Mouse (Mus musculus) heart, embryonic 11.5 days (tissue): ENCODE data around the gene Kcnip4. TPM values are rescaled to one million over a fixed set of nuclear protein-coding genes. Genes with fewer than 3 reads are reported as not detected.

Experiments
- ATAC-seq: fragments of 200-750 bp; cut with Nextera tagmentation; replicated peaks from 2 replicates; pipeline ENCODE4 v1.8.0; 2017; ENCODE audit warnings: moderate library complexity; ENCODE audit not compliant: insufficient number of reproducible peaks, low FRiP score, low TSS enrichment
- H3K27ac ChIP-seq: fragments of 300-500 bp; sonication (generic); 2 replicates; pipeline ENCODE4 v1.5.1; 2014; ENCODE audit warnings: mild to moderate bottlenecking, low read depth, low read length
- H3K27me3 ChIP-seq: fragments of 300-500 bp; sonication (generic); 2 replicates; pipeline ENCODE4 v1.6.1; 2014; ENCODE audit warnings: mild to moderate bottlenecking, low read length, mixed read lengths; ENCODE audit not compliant: control insufficient read depth, insufficient read depth
- H3K36me3 ChIP-seq: fragments of 300-500 bp; sonication (generic); 2 replicates; pipeline ENCODE4 v1.6.1; 2014; ENCODE audit warnings: mild to moderate bottlenecking, low read length, moderate library complexity, mixed read lengths; ENCODE audit not compliant: control insufficient read depth, insufficient read depth
- H3K4me1 ChIP-seq: fragments of 300-500 bp; sonication (generic); 2 replicates; pipeline ENCODE4 v1.6.1; 2014; ENCODE audit warnings: low read length; ENCODE audit not compliant: control insufficient read depth, insufficient read depth
- H3K4me2 ChIP-seq: fragments of 300-500 bp; sonication (generic); 2 replicates; pipeline ENCODE4 v1.6.1; 2014; ENCODE audit warnings: mild to moderate bottlenecking, moderate library complexity
- H3K4me3 ChIP-seq: fragments of 300-500 bp; sonication (generic); 2 replicates; pipeline ENCODE4 v1.5.1; 2014; ENCODE audit warnings: low read depth, low read length
- H3K9ac ChIP-seq: fragments of 300-500 bp; sonication (generic); 2 replicates; pipeline ENCODE4 v1.6.1; 2014; ENCODE audit warnings: mild to moderate bottlenecking, low read depth, low read length, moderate library complexity
- H3K9me3 ChIP-seq: fragments of 300-500 bp; sonication (generic); replicated peaks from 2 replicates; pipeline ENCODE4 v1.6.1; 2016; ENCODE audit warnings: low read length; ENCODE audit not compliant: control insufficient read depth
- WGBS: fragments of 180-500 bp; shearing (Covaris S2); extraction: QIAGEN DNeasy Blood & Tissue Kit; methylation state at CpG from one replicate; pipeline ENCODE4 v1.1.7; 2014; ENCODE audit not compliant: insufficient replicate concordance; 5-methylcytosine and 5-hydroxymethylcytosine counted together
- polyA plus RNA-seq: library from polyadenylated mRNA; unstranded; fragments of >200 nt; fragmentation: Nextera tagmentation; extraction: Ambion mirVana; gene quantifications from 2 replicates; pipeline ENCODE4 v1.2.1, GENCODE M21; 2014

The Kcnip4 gene
- polyA plus RNA-seq, 1 experiment from 2014 or later, result 0.63 TPM

- H3K27me3 ChIP-seq, result no peaks in the 10 kb centered on the region
- no peak overlapping the region for H3K4me3 ChIP-seq
- no peak overlapping the region for H3K4me2 ChIP-seq
- H3K9me3 ChIP-seq, result no peaks in the 10 kb centered on the region
- H3K36me3 ChIP-seq, result no peaks in the 10 kb centered on the region
- H3K9ac ChIP-seq, result no peak overlapping the region
- no peak overlapping the region for H3K27ac ChIP-seq
- no peak for ATAC-seq
- H3K4me1 ChIP-seq, result no peaks in the 10 kb centered on the region
- WGBS, result 78% methylated on average over 5 of the region's 5 CpGs
These were observed 176.2 kb downstream of the Kcnip4 start for GRCm38 (mm10) chr5:49348511-49348910.

GRCm38 (mm10) chr5:49344606-49345005, 180.1 kb downstream of the Kcnip4 start:
- Histone ChIP-seq H3K9ac (no peak overlapping the region), H3K4me1 (no peaks in the 10 kb centered on the region), H3K9me3 (no peaks in the 10 kb centered on the region), H3K27me3 (no peaks in the 10 kb centered on the region), H3K27ac (no peak overlapping the region), H3K4me3 (no peak overlapping the region), H3K4me2 (no peak overlapping the region), H3K36me3 (no peaks in the 10 kb centered on the region)
- no peak for ATAC-seq
- WGBS, result 69% methylated on average over 1 of the region's 1 CpGs

GRCm38 (mm10) chr5:49337164-49337563, 187.5 kb downstream of the Kcnip4 start:
- Histone ChIP-seq H3K36me3 (no peaks in the 10 kb centered on the region), H3K9ac (no peak overlapping the region), H3K4me1 (no peaks in the 10 kb centered on the region), H3K4me2 (no peak overlapping the region), H3K9me3 (no peaks in the 10 kb centered on the region), H3K4me3 (no peak overlapping the region), H3K27me3 (no peaks in the 10 kb centered on the region), H3K27ac (no peak overlapping the region)
- no peak for ATAC-seq
- 67% methylated on average over 2 of the region's 2 CpGs for WGBS

- Histone ChIP-seq H3K36me3 (no peaks in the 10 kb centered on the region), H3K27me3 (no peaks in the 10 kb centered on the region), H3K9ac (no peak overlapping the region), H3K4me2 (no peak overlapping the region), H3K27ac (no peak overlapping the region), H3K4me1 (no peaks in the 10 kb centered on the region), H3K4me3 (no peak overlapping the region), H3K9me3 (no peaks in the 10 kb centered on the region)
- 70% methylated on average over 2 of the region's 2 CpGs for WGBS
- no peak for ATAC-seq
These were observed 191.6 kb downstream of the Kcnip4 start for GRCm38 (mm10) chr5:49333063-49333462.

GRCm38 (mm10) chr5:49329023-49329422, 195.7 kb downstream of the Kcnip4 start:
- Histone ChIP-seq H3K27me3 (no peaks in the 10 kb centered on the region), H3K27ac (no peak overlapping the region), H3K9ac (no peak overlapping the region), H3K4me1 (no peaks in the 10 kb centered on the region), H3K4me3 (no peak overlapping the region), H3K36me3 (no peaks in the 10 kb centered on the region), H3K4me2 (no peak overlapping the region), H3K9me3 (no peaks in the 10 kb centered on the region)
- WGBS, result 82% methylated on average over 1 of the region's 1 CpGs
- ATAC-seq, result no peak

GRCm38 (mm10) chr5:49318661-49319060, 206.0 kb downstream of the Kcnip4 start:
- Histone ChIP-seq H3K9ac (no peak overlapping the region), H3K27ac (no peak overlapping the region), H3K4me3 (no peak overlapping the region), H3K4me2 (no peak overlapping the region), H3K9me3 (no peaks in the 10 kb centered on the region), H3K27me3 (no peaks in the 10 kb centered on the region), H3K36me3 (no peaks in the 10 kb centered on the region), H3K4me1 (no peaks in the 10 kb centered on the region)
- ATAC-seq, result no peak

GRCm38 (mm10) chr5:49317869-49318268, 206.8 kb downstream of the Kcnip4 start:
- no peak for ATAC-seq
- H3K36me3 ChIP-seq, result no peaks in the 10 kb centered on the region
- WGBS, result 63% methylated on average over 2 of the region's 2 CpGs
- no peaks in the 10 kb centered on the region for H3K27me3 ChIP-seq
- no peaks in the 10 kb centered on the region for H3K4me1 ChIP-seq
- H3K4me3 ChIP-seq, result no peak overlapping the region
- no peak overlapping the region for H3K4me2 ChIP-seq
- no peak overlapping the region for H3K9ac ChIP-seq
- H3K9me3 ChIP-seq, result no peaks in the 10 kb centered on the region
- no peak overlapping the region for H3K27ac ChIP-seq

- no peaks in the 10 kb centered on the region for H3K36me3 ChIP-seq
- no peaks in the 10 kb centered on the region for H3K27me3 ChIP-seq
- ATAC-seq, result no peak
- no peak overlapping the region for H3K4me3 ChIP-seq
- H3K9ac ChIP-seq, result no peak overlapping the region
- H3K4me2 ChIP-seq, result no peak overlapping the region
- WGBS, result 68% methylated on average over 1 of the region's 1 CpGs
- no peaks in the 10 kb centered on the region for H3K4me1 ChIP-seq
- no peaks in the 10 kb centered on the region for H3K9me3 ChIP-seq
- H3K27ac ChIP-seq, result no peak overlapping the region
These were observed 217.9 kb downstream of the Kcnip4 start for GRCm38 (mm10) chr5:49306796-49307195.

GRCm38 (mm10) chr5:49305321-49305720, 219.4 kb downstream of the Kcnip4 start:
- Histone ChIP-seq H3K4me2 (no peak overlapping the region), H3K9me3 (no peaks in the 10 kb centered on the region), H3K36me3 (no peaks in the 10 kb centered on the region), H3K4me3 (no peak overlapping the region), H3K4me1 (no peaks in the 10 kb centered on the region), H3K27me3 (no peaks in the 10 kb centered on the region), H3K27ac (no peak overlapping the region), H3K9ac (no peak overlapping the region)
- 65% methylated on average over 2 of the region's 2 CpGs for WGBS
- ATAC-seq, result no peak
